Mouse (Mus musculus) heart, adult 2 months (tissue): ENCODE results near the gene 4933424G06Rik.

Experiments used
- EP300 ChIP-seq: fragments of 200-500 bp; IDR thresholded peaks from 2 replicates; pipeline ENCODE4 v1.6.1; 2011; ENCODE audit warnings: low read depth, low read length, control low read depth; ENCODE audit not compliant: insufficient read depth
- POLR2A ChIP-seq: fragments of 200-500 bp; IDR thresholded peaks from 2 replicates; pipeline ENCODE4 v1.6.1; 2011; ENCODE audit warnings: mild to moderate bottlenecking, low read depth, low read length, control low read depth; ENCODE audit not compliant: insufficient read depth

DNA sequence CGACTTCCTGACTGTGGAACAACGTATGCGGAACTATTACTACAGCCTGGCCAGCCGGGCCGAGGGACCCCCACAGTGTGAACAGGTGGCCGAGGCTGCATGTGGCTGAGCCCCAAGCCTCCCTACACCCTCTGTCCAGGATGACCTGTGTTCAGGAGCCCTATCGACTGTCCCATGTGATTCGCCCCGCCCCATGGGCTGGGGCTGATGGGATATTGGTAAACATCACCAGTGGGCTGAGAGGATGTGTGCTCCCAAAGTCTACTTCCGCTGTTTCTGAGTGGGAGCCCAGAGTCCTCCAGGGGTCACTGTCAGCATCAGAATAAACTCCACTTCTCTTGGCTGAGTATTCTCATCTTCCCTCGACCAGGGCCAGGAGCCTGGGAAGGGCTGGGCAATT, 72.5 kb downstream of the 4933424G06Rik start:
- TF ChIP-seq POLR2A: no peak
- TF ChIP-seq EP300: no peak
